8 mouse cellular contexts compared by ENCODE assay signal in genomic region chr2:180041577-180042255, GRCm38 (mm10). TPM values are rescaled to one million over a fixed set of nuclear protein-coding genes. Genes with fewer than 3 reads are reported as not detected.
A peak's percentile ranks its signal among the peaks of the same experiment; 100 is the strongest.
DNase-seq lines count a peak whose midpoint lies in the region; ATAC-seq and TF ChIP-seq lines count a peak whose summit lies in the region.

No protein-coding gene starts in this region.

- peak overlapping the region; percentile 94 for H3K9ac ChIP-seq in heart, embryonic 12.5 days
- H3K9ac ChIP-seq in lung, embryonic 15.5 days: peak overlapping the region; percentile 82

- TF ChIP-seq POLR2A in olfactory bulb, adult 2 months (IDR thresholded peaks at IDR 0.05; ENCODE audit: insufficient read depth, low read depth, low read length): no peak

- whole genome bisulfite sequencing in heart, embryonic 12.5 days: under 1% methylated on average over 61 of the region's 66 CpGs
- WGBS in lung, embryonic 15.5 days: under 1% methylated on average over 66 of the region's 66 CpGs
- WGBS in olfactory bulb, adult 2 months: under 1% methylated on average over 66 of the region's 66 CpGs

- peaks cover 25% of the 10 kb centered on the region for H3K36me3 ChIP-seq in heart, embryonic 12.5 days
- H3K36me3 ChIP-seq in lung, embryonic 15.5 days: peaks cover 22% of the 10 kb centered on the region

- H3K27me3 ChIP-seq in heart, embryonic 12.5 days (replicated peaks): no peaks in the 10 kb centered on the region
- no peaks in the 10 kb centered on the region for H3K27me3 ChIP-seq in lung, embryonic 15.5 days

- TF ChIP-seq CTCF in olfactory bulb, adult 2 months (IDR thresholded peaks at IDR 0.05; ENCODE audit: insufficient read depth, low read depth, low read length): no peak

- peaks cover 29% of the 10 kb centered on the region for H3K4me1 ChIP-seq in heart, embryonic 12.5 days (replicated peaks)
- H3K4me1 ChIP-seq in lung, embryonic 15.5 days: peaks cover 28% of the 10 kb centered on the region
- peaks cover 22% of the 10 kb centered on the region for H3K4me1 ChIP-seq in olfactory bulb, adult 2 months (ENCODE audit: control insufficient read depth, insufficient read depth, low read length)

- no peaks in the 10 kb centered on the region for H3K9me3 ChIP-seq in heart, embryonic 12.5 days (replicated peaks)
- H3K9me3 ChIP-seq in lung, embryonic 15.5 days: no peaks in the 10 kb centered on the region

- H3K4me2 ChIP-seq in heart, embryonic 12.5 days: peak overlapping the region; percentile 98
- peak overlapping the region; percentile 86 for H3K4me2 ChIP-seq in lung, embryonic 15.5 days

- H3K27ac ChIP-seq in heart, embryonic 12.5 days (ENCODE audit: poor library complexity, severe bottlenecking): peak overlapping the region; percentile 89
- peak overlapping the region; percentile 82 for H3K27ac ChIP-seq in lung, embryonic 15.5 days
- peak overlapping the region; percentile 87 for H3K27ac ChIP-seq in olfactory bulb, adult 2 months (ENCODE audit: insufficient read depth, low read depth, low read length)

- peak; percentile 60 for ATAC-seq in heart, embryonic 12.5 days (ENCODE audit: insufficient number of reproducible peaks, low FRiP score)
- peak; percentile 32; the same call in 1 of the 2 replicates for ATAC-seq in lung, embryonic 15.5 days (ENCODE audit: borderline replicate concordance, extremely low read depth, low FRiP score, low TSS enrichment)

- H3K4me3 ChIP-seq in heart, embryonic 12.5 days: peak overlapping the region; percentile 82
- H3K4me3 ChIP-seq in lung, embryonic 15.5 days: peak overlapping the region; percentile 88
- H3K4me3 ChIP-seq in olfactory bulb, adult 2 months (ENCODE audit: insufficient read depth, low read depth, low read length): peak overlapping the region; percentile 86

- peak; percentile 35 for DNase-seq in urinary bladder, adult 2 months (ENCODE audit: low spot score)
- no peak for DNase-seq in urinary bladder, postnatal 14 days (ENCODE audit: low spot score)
- DNase-seq in c-Kit-positive CD71-positive TER-119-positive erythroid progenitor cells, embryonic 14.5 days (ENCODE audit: low spot score): peak; percentile 36
- peak; percentile 62 for DNase-seq in kidney, postnatal 14 days
- DNase-seq in cerebellum, adult 8-10 months: no peak

RNA-seq across cellular contexts. Expression of gene Psma7, which starts 0.5 kb away (rescaled TPM):
- 198 and 224 TPM in 2 replicates for polyA plus RNA-seq in urinary bladder, adult 2 months (2012; rRNA removed)
- polyA plus RNA-seq in heart, embryonic 12.5 days (2016; fragmentation: Nextera tagmentation; extraction: Ambion mirVana): 444 and 452 TPM in 2 replicates
- 513 and 529 TPM in 2 replicates for polyA plus RNA-seq in lung, embryonic 15.5 days (2015; fragmentation: Nextera tagmentation; extraction: Ambion mirVana)
- polyA plus RNA-seq in olfactory bulb, adult 2 months (2012; ENCODE audit: insufficient read depth, insufficient read length, low replicate concordance, missing spikeins): not detected in 2 replicates

RNA-seq across cellular contexts. Expression of gene Ss18l1, which starts 0.6 kb away (rescaled TPM):
- 5.2 and 6.0 TPM in 2 replicates for polyA plus RNA-seq in urinary bladder, adult 2 months (2012; rRNA removed)
- 4.2 and 4.3 TPM in 2 replicates for polyA plus RNA-seq in heart, embryonic 12.5 days (2016; fragmentation: Nextera tagmentation; extraction: Ambion mirVana)
- polyA plus RNA-seq in lung, embryonic 15.5 days (2015; fragmentation: Nextera tagmentation; extraction: Ambion mirVana): 4.0 and 4.5 TPM in 2 replicates
- polyA plus RNA-seq in olfactory bulb, adult 2 months (2012; ENCODE audit: insufficient read depth, insufficient read length, low replicate concordance, missing spikeins): not detected in 2 replicates

RNA-seq across cellular contexts. Expression of gene Lsm14b, which starts 16.9 kb away (rescaled TPM):
- 48.7 and 51.4 TPM in 2 replicates for polyA plus RNA-seq in urinary bladder, adult 2 months (2012; rRNA removed)
- polyA plus RNA-seq in heart, embryonic 12.5 days (2016; fragmentation: Nextera tagmentation; extraction: Ambion mirVana): 4.8 and 6.9 TPM in 2 replicates
- 7.5 and 9.5 TPM in 2 replicates for polyA plus RNA-seq in lung, embryonic 15.5 days (2015; fragmentation: Nextera tagmentation; extraction: Ambion mirVana)
- 121 and 180 TPM in 2 replicates for polyA plus RNA-seq in olfactory bulb, adult 2 months (2012; ENCODE audit: insufficient read depth, insufficient read length, low replicate concordance, missing spikeins)

RNA-seq across cellular contexts. Expression of gene Mtg2, which starts 28.7 kb away (rescaled TPM):
- 25.0 and 33.0 TPM in 2 replicates for polyA plus RNA-seq in urinary bladder, adult 2 months (2012; rRNA removed)
- polyA plus RNA-seq in heart, embryonic 12.5 days (2016; fragmentation: Nextera tagmentation; extraction: Ambion mirVana): 23.7 and 24.4 TPM in 2 replicates
- polyA plus RNA-seq in lung, embryonic 15.5 days (2015; fragmentation: Nextera tagmentation; extraction: Ambion mirVana): 26.4 and 26.6 TPM in 2 replicates
- polyA plus RNA-seq in olfactory bulb, adult 2 months (2012; ENCODE audit: insufficient read depth, insufficient read length, low replicate concordance, missing spikeins): not detected in 2 replicates

Comparison
In these comparisons a context has a peak if more than half of its experiments do, and no peak if none do; other contexts are left out.
1. DNase-seq: peak in urinary bladder, adult 2 months (single experiment), c-Kit-positive CD71-positive TER-119-positive erythroid progenitor cells, embryonic 14.5 days (single experiment) and kidney, postnatal 14 days (single experiment); none in urinary bladder, postnatal 14 days (single experiment) and cerebellum, adult 8-10 months (single experiment).
2. Peak in every context shown above with its lines, with median percentiles within 50 percentile points of each other: H3K27ac ChIP-seq and H3K4me3 ChIP-seq.